Mouse (Mus musculus) midbrain, postnatal 0 days (tissue): ENCODE data around the gene Crtc3. TPM values are rescaled to one million over a fixed set of nuclear protein-coding genes. Genes with fewer than 3 reads are reported as not detected.

Source experiments
- ATAC-seq: fragments of 200-750 bp; cut with Nextera tagmentation; 2 replicates; pipeline ENCODE4 v1.8.0; 2017; ENCODE audit warnings: moderate number of reproducible peaks, mild to moderate bottlenecking, moderate TSS enrichment, moderate library complexity; ENCODE audit not compliant: low FRiP score
- DNase-seq: peaks from one replicate; pipeline ENCODE4 v3.0.0-alpha.2; 2015; ENCODE audit warnings: low spot score
- H3K27ac ChIP-seq: fragments of 300-500 bp; sonication (generic); 2 replicates; pipeline ENCODE4 v1.5.1; 2014; ENCODE audit warnings: low read depth, mild to moderate bottlenecking, low read length, mixed read lengths
- H3K27me3 ChIP-seq: fragments of 300-500 bp; sonication (generic); 2 replicates; pipeline ENCODE4 v1.6.1; 2014; ENCODE audit warnings: low read length, control low read depth, mixed read lengths; ENCODE audit not compliant: insufficient read depth
- H3K36me3 ChIP-seq: fragments of 300-500 bp; sonication (generic); 2 replicates; pipeline ENCODE4 v1.6.1; 2014; ENCODE audit warnings: low read length, control low read depth, mixed read lengths; ENCODE audit not compliant: insufficient read depth
- H3K4me1 ChIP-seq: fragments of 300-500 bp; sonication (generic); 2 replicates; pipeline ENCODE4 v1.6.1; 2014; ENCODE audit warnings: mild to moderate bottlenecking, control low read depth, antibody characterized with exemption, low read length, mixed read lengths; ENCODE audit not compliant: insufficient read depth
- H3K4me2 ChIP-seq: fragments of 300-500 bp; sonication (generic); 2 replicates; pipeline ENCODE4 v1.6.1; 2014; ENCODE audit warnings: low read depth, mild to moderate bottlenecking, low read length, mixed read lengths; ENCODE audit not compliant: poor library complexity, severe bottlenecking
- H3K4me3 ChIP-seq: fragments of 300-500 bp; sonication (generic); 2 replicates; pipeline ENCODE4 v1.5.1; 2014; ENCODE audit warnings: low read depth, mild to moderate bottlenecking, low read length, moderate library complexity
- H3K9ac ChIP-seq: fragments of 300-500 bp; sonication (generic); replicated peaks from 2 replicates; pipeline ENCODE4 v1.6.1; 2014; ENCODE audit warnings: mild to moderate bottlenecking, low read length, moderate library complexity, mixed read lengths; ENCODE audit not compliant: poor library complexity, severe bottlenecking
- H3K9me3 ChIP-seq: fragments of 300-500 bp; sonication (generic); 2 replicates; pipeline ENCODE4 v1.6.1; 2016; ENCODE audit warnings: low read length, control low read depth
- CTCF ChIP-seq: IDR thresholded peaks from 2 replicates; pipeline ENCODE4 v1.5.1; 2016; ENCODE audit warnings: antibody characterized with exemption, mild to moderate bottlenecking
- WGBS: fragments of 180-500 bp; shearing (Covaris S2); extraction: QIAGEN DNeasy Blood & Tissue Kit; methylation state at CpG from one replicate; pipeline ENCODE4 v1.1.7; 2014; 5-methylcytosine and 5-hydroxymethylcytosine counted together
- polyA plus RNA-seq: library from polyadenylated mRNA; unstranded; fragments of >200 nt; fragmentation: Nextera tagmentation; extraction: Ambion mirVana; gene quantifications from 2 replicates; pipeline ENCODE4 v1.2.1, GENCODE M21; 2015
- total RNA-seq: library from RNA; depleted of rRNA; stranded (reverse); fragments of >200 nt; gene quantifications from 2 replicates; pipeline ENCODE4 v1.2.3, GENCODE M21; 2014; rRNA removed

Crtc3 gene
- total and polyA plus RNA-seq, 2 experiments from 2014 or later = 12.9 to 13.0 TPM

- no peaks in the 10 kb centered on the region for H3K9me3 ChIP-seq
- no peaks in the 10 kb centered on the region for H3K27me3 ChIP-seq
- DNase-seq = no peak
- no peak overlapping the region for H3K27ac ChIP-seq
- H3K9ac ChIP-seq = no peak overlapping the region
- no peak overlapping the region for H3K4me3 ChIP-seq
- WGBS = 78% methylated on average over 22 of the region's 22 CpGs
- no peaks in the 10 kb centered on the region for H3K36me3 ChIP-seq
- H3K4me2 ChIP-seq = no peak overlapping the region
- no peaks in the 10 kb centered on the region for H3K4me1 ChIP-seq
- no peak for ATAC-seq
- TF ChIP-seq CTCF = no peak
Measured at GRCm38 (mm10) chr7:80554180-80555021, 134.3 kb downstream of the Crtc3 start.

GRCm38 (mm10) chr7:80548513-80549260 lies 140.0 kb downstream of the Crtc3 start:
- H3K9ac ChIP-seq = no peak overlapping the region
- no peaks in the 10 kb centered on the region for H3K36me3 ChIP-seq
- no peaks in the 10 kb centered on the region for H3K27me3 ChIP-seq
- no peak overlapping the region for H3K4me3 ChIP-seq
- DNase-seq = no peak
- no peak overlapping the region for H3K27ac ChIP-seq
- no peak for TF ChIP-seq CTCF
- H3K4me1 ChIP-seq = no peaks in the 10 kb centered on the region
- WGBS = 86% methylated on average over 7 of the region's 7 CpGs
- H3K4me2 ChIP-seq = no peak overlapping the region
- ATAC-seq = no peak
- no peaks in the 10 kb centered on the region for H3K9me3 ChIP-seq

GRCm38 (mm10) chr7:80542139-80542831 lies 146.4 kb downstream of the Crtc3 start:
- no peak for ATAC-seq
- Histone ChIP-seq H3K27me3 (no peaks in the 10 kb centered on the region), H3K4me2 (no peak overlapping the region)

GRCm38 (mm10) chr7:80539581-80539980 lies 149.1 kb downstream of the Crtc3 start:
- ATAC-seq (no peak), DNase-seq (no peak)
- H3K27ac ChIP-seq = no peak overlapping the region
- H3K4me3 ChIP-seq = no peak overlapping the region
- H3K27me3 ChIP-seq = no peaks in the 10 kb centered on the region
- H3K9me3 ChIP-seq = no peaks in the 10 kb centered on the region
- H3K36me3 ChIP-seq = no peaks in the 10 kb centered on the region
- no peak overlapping the region for H3K4me2 ChIP-seq
- H3K9ac ChIP-seq = no peak overlapping the region
- WGBS = 59% methylated on average over 5 of the region's 5 CpGs
- no peaks in the 10 kb centered on the region for H3K4me1 ChIP-seq
- no peak for TF ChIP-seq CTCF

More at GRCm38 (mm10) chr7:80542139-80542831, 146.4 kb downstream of the Crtc3 start:
- Histone ChIP-seq H3K9me3 (no peaks in the 10 kb centered on the region), H3K9ac (no peak overlapping the region), H3K36me3 (no peaks in the 10 kb centered on the region), H3K27ac (no peak overlapping the region), H3K4me1 (no peaks in the 10 kb centered on the region), H3K4me3 (no peak overlapping the region)
- WGBS = 83% methylated on average over 7 of the region's 7 CpGs
- DNase-seq = no peak
- TF ChIP-seq CTCF = no peak

Other genes with a start within 250 kb of the Crtc3 start
- 6.4 and 8.4 TPM in 2 replicates for gene Blm, start 153.8 kb downstream of the Crtc3 start, total RNA-seq
- gene Blm, start 153.8 kb downstream of the Crtc3 start, polyA plus RNA-seq = 4.0 and 5.0 TPM in 2 replicates
- 20.6 and 31.0 TPM in 2 replicates for gene Iqgap1, start 137.1 kb upstream of the Crtc3 start, total RNA-seq
- gene Iqgap1, start 137.1 kb upstream of the Crtc3 start, polyA plus RNA-seq = 11.3 and 12.3 TPM in 2 replicates
- 18.2 and 22.4 TPM in 2 replicates for gene Zscan2, start 172.0 kb upstream of the Crtc3 start, total RNA-seq
- gene Zscan2, start 172.0 kb upstream of the Crtc3 start, polyA plus RNA-seq = 2.7 TPM in 2 replicates
- 33.2 and 58.1 TPM in 2 replicates for gene Wdr73, start 212.4 kb upstream of the Crtc3 start, total RNA-seq
- 34.7 and 35.0 TPM in 2 replicates for gene Wdr73, start 212.4 kb upstream of the Crtc3 start, polyA plus RNA-seq
- gene Nmb, start 216.2 kb upstream of the Crtc3 start, total RNA-seq = 13.0 and 14.3 TPM in 2 replicates
- gene Nmb, start 216.2 kb upstream of the Crtc3 start, polyA plus RNA-seq = 9.4 and 10.1 TPM in 2 replicates